Mouse (Mus musculus) forebrain, embryonic 13.5 days (tissue): Measurements from ENCODE around the gene Thada. TPM values are rescaled to one million over a fixed set of nuclear protein-coding genes. Genes with fewer than 3 reads are reported as not detected.

ENCODE experiments used
- ATAC-seq: fragments of 200-750 bp; cut with Nextera tagmentation; 2 replicates; pipeline ENCODE4 v1.8.0; 2017
- H3K27ac ChIP-seq: fragments of 300-500 bp; sonication (generic); 2 replicates; pipeline ENCODE4 v1.5.1; 2015; ENCODE audit warnings: inconsistent platforms, mild to moderate bottlenecking, moderate library complexity
- H3K27me3 ChIP-seq: fragments of 300-500 bp; sonication (generic); 2 replicates; pipeline ENCODE4 v1.6.1; 2015; ENCODE audit warnings: mild to moderate bottlenecking, inconsistent platforms
- H3K36me3 ChIP-seq: fragments of 300-500 bp; sonication (generic); 2 replicates; pipeline ENCODE4 v1.6.1; 2015; ENCODE audit warnings: mild to moderate bottlenecking, inconsistent platforms; ENCODE audit not compliant: poor library complexity, severe bottlenecking
- H3K4me1 ChIP-seq: fragments of 300-500 bp; sonication (generic); 2 replicates; pipeline ENCODE4 v1.6.1; 2015; ENCODE audit warnings: inconsistent platforms
- H3K4me2 ChIP-seq: fragments of 300-500 bp; sonication (generic); 2 replicates; pipeline ENCODE4 v1.6.1; 2015; ENCODE audit warnings: inconsistent platforms, mild to moderate bottlenecking, moderate library complexity
- H3K4me3 ChIP-seq: fragments of 300-500 bp; sonication (generic); 2 replicates; pipeline ENCODE4 v1.5.1; 2015; ENCODE audit warnings: mild to moderate bottlenecking, inconsistent platforms
- H3K9ac ChIP-seq: fragments of 300-500 bp; sonication (generic); 2 replicates; pipeline ENCODE4 v1.6.1; 2015; ENCODE audit warnings: mild to moderate bottlenecking, inconsistent platforms
- H3K9me3 ChIP-seq: fragments of 300-500 bp; sonication (generic); replicated peaks from 2 replicates; pipeline ENCODE4 v1.6.1; 2016; ENCODE audit warnings: inconsistent platforms
- WGBS: fragments of 180-500 bp; shearing (Covaris S2); methylation state at CpG from one replicate; pipeline ENCODE4 v1.1.7; 2015; 5-methylcytosine and 5-hydroxymethylcytosine counted together
- polyA plus RNA-seq: library from polyadenylated mRNA; unstranded; fragments of >200 nt; fragmentation: Nextera tagmentation; extraction: Ambion mirVana; gene quantifications from 2 replicates; pipeline ENCODE4 v1.2.1, GENCODE M21; 2015

Gene Thada
- polyA plus RNA-seq, 1 experiment from 2014 or later: 6.9 TPM

DNA sequence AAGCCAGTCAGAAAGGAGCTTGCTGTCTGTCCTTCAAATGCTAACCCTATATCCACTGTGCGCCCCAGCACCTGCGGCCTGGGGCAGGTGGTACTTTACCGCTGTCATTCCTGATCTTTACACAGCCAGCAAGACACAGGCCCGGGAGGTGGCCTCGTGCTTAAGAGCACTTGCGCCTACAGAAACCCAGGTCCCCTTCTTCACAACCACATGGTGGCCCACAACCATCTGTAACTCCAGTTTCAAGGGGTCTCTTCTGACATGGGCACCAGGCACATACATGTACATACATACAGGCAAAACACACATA is 311.0 kb downstream of the Thada start:
- no peak overlapping the region for H3K4me3 ChIP-seq
- H3K4me1 ChIP-seq: peaks cover 8% of the 10 kb centered on the region; the same call in 1 of the 2 replicates
- no peaks in the 10 kb centered on the region for H3K9me3 ChIP-seq
- no peak overlapping the region for H3K27ac ChIP-seq
- ATAC-seq: no peak
- H3K27me3 ChIP-seq: peaks cover 13% of the 10 kb centered on the region
- WGBS: 92% methylated on average over 6 of the region's 6 CpGs
- H3K9ac ChIP-seq: no peak overlapping the region
- no peaks in the 10 kb centered on the region for H3K36me3 ChIP-seq
- no peak overlapping the region for H3K4me2 ChIP-seq

DNA sequence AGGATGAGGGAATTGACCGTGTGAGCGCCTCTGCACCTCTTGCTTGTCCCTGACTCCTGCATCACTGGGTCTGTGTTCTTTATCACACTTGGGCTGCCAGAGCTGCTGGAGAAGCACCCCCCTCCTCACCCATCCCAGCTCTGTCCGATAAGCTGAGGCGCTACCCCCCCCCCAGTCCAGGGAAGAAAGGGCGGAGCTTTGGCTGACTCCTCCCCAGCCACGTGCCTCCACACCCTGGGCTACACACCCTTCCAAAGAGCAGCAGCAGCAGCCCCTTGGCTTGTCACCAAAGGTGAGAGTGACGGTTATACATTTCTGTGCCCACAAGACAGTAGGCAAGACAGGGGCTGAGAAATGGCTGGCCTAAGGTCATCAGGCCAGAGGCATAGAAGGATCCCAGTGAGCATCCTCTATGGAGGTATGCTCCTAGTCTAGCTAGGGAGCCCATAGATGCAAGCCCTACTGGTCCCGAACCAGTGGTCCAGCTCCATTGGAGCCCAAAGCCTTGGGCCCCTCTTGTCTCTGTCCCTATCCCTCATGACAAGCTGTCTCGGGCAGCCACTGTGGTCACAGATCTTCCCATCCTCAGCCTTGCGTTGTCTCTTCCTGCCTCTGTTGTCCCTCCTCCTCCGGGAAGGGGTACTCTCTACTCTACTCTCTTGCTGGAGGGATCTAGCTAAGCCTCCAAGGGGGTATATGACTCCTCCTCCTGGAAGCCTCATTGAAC is 311.5 kb downstream of the Thada start:
- H3K9me3 ChIP-seq: no peaks in the 10 kb centered on the region
- H3K27ac ChIP-seq: no peak overlapping the region
- H3K4me2 ChIP-seq: no peak overlapping the region
- WGBS: 92% methylated on average over 11 of the region's 11 CpGs
- no peaks in the 10 kb centered on the region for H3K36me3 ChIP-seq
- no peak overlapping the region for H3K9ac ChIP-seq
- H3K27me3 ChIP-seq: peaks cover 13% of the 10 kb centered on the region
- H3K4me1 ChIP-seq: peaks cover 12% of the 10 kb centered on the region
- no peak overlapping the region for H3K4me3 ChIP-seq
- ATAC-seq: no peak

DNA sequence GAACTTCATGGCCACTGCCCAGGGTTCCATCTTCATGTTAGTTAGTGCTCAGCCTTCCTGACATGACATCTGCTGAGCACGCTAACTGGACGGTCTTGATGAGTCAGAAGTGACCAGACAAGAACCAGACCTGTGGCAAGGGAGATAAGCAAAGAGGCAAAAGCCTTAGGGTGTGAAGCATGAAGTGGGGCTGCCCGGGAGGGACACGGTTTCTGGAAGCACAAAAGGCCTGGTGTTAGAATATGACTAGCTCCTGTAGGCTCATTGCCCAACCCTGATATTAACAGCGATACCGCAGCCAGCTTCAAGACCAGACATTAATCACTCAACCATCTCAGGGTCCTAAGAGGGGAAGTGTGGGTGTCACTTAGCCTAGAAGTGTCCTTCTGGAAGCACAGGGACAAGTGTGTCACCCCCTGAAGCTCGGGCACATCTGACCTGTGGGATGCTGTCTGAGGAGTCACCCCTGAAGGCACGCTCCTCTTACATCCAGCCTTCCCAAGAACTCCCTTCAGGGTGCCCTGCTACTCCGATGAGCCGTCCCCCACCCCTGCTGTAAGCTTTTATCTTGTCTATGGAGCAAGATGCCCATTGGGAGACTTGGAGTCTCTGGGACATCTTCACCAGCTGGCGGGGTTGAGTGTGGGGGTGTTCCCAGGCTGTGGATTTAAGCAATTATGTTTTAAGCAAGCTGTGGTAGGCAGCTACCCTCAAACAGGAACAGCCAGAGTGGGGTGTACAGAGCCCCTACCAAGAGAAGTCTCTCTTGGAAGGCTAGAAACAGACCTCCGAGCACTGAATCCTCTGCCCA is 312.8 kb downstream of the Thada start:
- ATAC-seq: no peak
- H3K9ac ChIP-seq: no peak overlapping the region
- H3K4me2 ChIP-seq: no peak overlapping the region
- H3K36me3 ChIP-seq: no peaks in the 10 kb centered on the region
- peaks cover 13% of the 10 kb centered on the region for H3K27me3 ChIP-seq
- H3K9me3 ChIP-seq: no peaks in the 10 kb centered on the region
- no peak overlapping the region for H3K4me3 ChIP-seq
- peaks cover 24% of the 10 kb centered on the region for H3K4me1 ChIP-seq
- 84% methylated on average over 12 of the region's 12 CpGs for WGBS
- H3K27ac ChIP-seq: no peak overlapping the region

DNA sequence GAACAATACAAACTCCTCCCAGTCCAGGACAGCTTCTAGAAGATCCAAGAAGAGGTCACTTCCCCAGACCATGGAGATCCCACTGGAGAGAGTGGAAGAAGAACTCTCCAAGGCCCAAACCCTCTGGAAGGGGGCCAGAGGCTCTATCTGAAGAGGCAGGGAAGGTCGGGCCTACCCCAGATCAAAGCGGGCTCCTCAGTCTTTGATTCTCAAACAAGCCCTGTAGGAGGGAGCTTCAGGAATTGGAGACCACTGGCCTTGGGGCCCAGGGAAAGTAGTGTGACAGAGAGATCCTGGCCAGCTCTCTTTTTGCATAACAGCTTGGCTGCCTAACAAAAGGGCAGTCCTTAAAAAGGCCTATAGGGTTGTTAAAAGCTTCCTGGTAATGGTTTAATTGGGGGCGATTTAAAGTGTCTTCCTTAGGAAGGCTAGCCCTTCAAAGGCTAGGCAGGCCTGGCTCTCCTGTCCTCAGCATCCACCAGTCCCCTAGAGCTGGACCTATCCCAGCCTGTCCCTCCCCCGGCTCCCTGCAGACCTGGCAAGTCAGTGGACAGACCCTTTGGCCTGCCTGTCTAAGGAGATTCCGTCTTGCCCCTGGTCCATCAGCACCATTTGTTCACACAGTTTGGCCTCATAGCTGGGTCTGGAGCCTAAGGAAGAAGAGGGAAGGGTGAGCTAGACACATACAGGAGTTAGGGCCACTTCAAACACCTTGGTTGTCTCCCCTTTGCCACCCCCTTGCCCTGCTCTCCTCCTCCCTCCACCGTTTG is 313.6 kb downstream of the Thada start:
- H3K9ac ChIP-seq: no peak overlapping the region
- H3K4me1 ChIP-seq: peaks cover 24% of the 10 kb centered on the region
- no peak for ATAC-seq
- H3K27ac ChIP-seq: no peak overlapping the region
- H3K9me3 ChIP-seq: no peaks in the 10 kb centered on the region
- no peak overlapping the region for H3K4me3 ChIP-seq
- no peaks in the 10 kb centered on the region for H3K36me3 ChIP-seq
- WGBS: 28% methylated on average over 6 of the region's 6 CpGs
- no peak overlapping the region for H3K4me2 ChIP-seq
- peaks cover 7% of the 10 kb centered on the region for H3K27me3 ChIP-seq

GRCm38 (mm10) chr17:84151306-84151705 is 314.7 kb downstream of the Thada start:
- no peaks in the 10 kb centered on the region for H3K36me3 ChIP-seq
- 84% methylated on average over 6 of the region's 6 CpGs for WGBS
- no peak for ATAC-seq
- H3K9me3 ChIP-seq: no peaks in the 10 kb centered on the region
- no peak overlapping the region for H3K4me2 ChIP-seq
- no peak overlapping the region for H3K27ac ChIP-seq
- H3K27me3 ChIP-seq: no peaks in the 10 kb centered on the region
- no peak overlapping the region for H3K4me3 ChIP-seq
- H3K9ac ChIP-seq: no peak overlapping the region
- peaks cover 31% of the 10 kb centered on the region for H3K4me1 ChIP-seq

GRCm38 (mm10) chr17:84150291-84150690 is 315.7 kb downstream of the Thada start:
- WGBS: 39% methylated on average over 8 of the region's 8 CpGs
- ATAC-seq: no peak

GRCm38 (mm10) chr17:84149566-84149965 is 316.4 kb downstream of the Thada start:
- Histone ChIP-seq H3K27me3 (0 out of 2 replicates have a peak, but pooled peaks cover 4% of the 10 kb centered on the region), H3K9me3 (no peaks in the 10 kb centered on the region), H3K36me3 (no peaks in the 10 kb centered on the region), H3K4me2 (no peak overlapping the region), H3K4me1 (peaks cover 37% of the 10 kb centered on the region), H3K9ac (no peak overlapping the region), H3K4me3 (no peak overlapping the region), H3K27ac (no peak overlapping the region)
- WGBS: 28% methylated on average over 5 of the region's 5 CpGs
- ATAC-seq: no peak

More at GRCm38 (mm10) chr17:84150291-84150690, 315.7 kb downstream of the Thada start:
- H3K27me3 ChIP-seq: no peaks in the 10 kb centered on the region
- H3K9ac ChIP-seq: no peak overlapping the region
- H3K27ac ChIP-seq: no peak overlapping the region
- no peaks in the 10 kb centered on the region for H3K9me3 ChIP-seq
- H3K36me3 ChIP-seq: no peaks in the 10 kb centered on the region
- H3K4me1 ChIP-seq: peaks cover 37% of the 10 kb centered on the region
- no peak overlapping the region for H3K4me3 ChIP-seq
- no peak overlapping the region for H3K4me2 ChIP-seq

GRCm38 (mm10) chr17:84148499-84149484 is 317.2 kb downstream of the Thada start:
- Histone ChIP-seq H3K4me2 (no peak overlapping the region), H3K27ac (peak overlapping the region; percentile 44), H3K4me3 (no peak overlapping the region), H3K27me3 (0 out of 2 replicates have a peak, but pooled peaks cover 4% of the 10 kb centered on the region), H3K9me3 (no peaks in the 10 kb centered on the region), H3K36me3 (no peaks in the 10 kb centered on the region), H3K4me1 (peaks cover 37% of the 10 kb centered on the region), H3K9ac (no peak overlapping the region)
- peak; percentile 83 for ATAC-seq
- WGBS: 24% methylated on average over 11 of the region's 11 CpGs

- no peaks in the 10 kb centered on the region for H3K9me3 ChIP-seq
- H3K27ac ChIP-seq: no peak overlapping the region
- no peaks in the 10 kb centered on the region for H3K36me3 ChIP-seq
- WGBS: 51% methylated on average over 11 of the region's 11 CpGs
- H3K9ac ChIP-seq: no peak overlapping the region
- H3K4me1 ChIP-seq: peaks cover 34% of the 10 kb centered on the region
- no peak overlapping the region for H3K4me2 ChIP-seq
- H3K4me3 ChIP-seq: no peak overlapping the region
- ATAC-seq: no peak
- 0 out of 2 replicates have a peak, but pooled peaks cover 4% of the 10 kb centered on the region for H3K27me3 ChIP-seq
Measured at GRCm38 (mm10) chr17:84147183-84148108, 318.6 kb downstream of the Thada start.

- Histone ChIP-seq H3K9me3 (no peaks in the 10 kb centered on the region), H3K9ac (no peak overlapping the region), H3K4me3 (no peak overlapping the region), H3K27me3 (0 out of 2 replicates have a peak, but pooled peaks cover 4% of the 10 kb centered on the region), H3K4me2 (no peak overlapping the region), H3K4me1 (peaks cover 29% of the 10 kb centered on the region), H3K36me3 (no peaks in the 10 kb centered on the region), H3K27ac (no peak overlapping the region)
- no peak for ATAC-seq
- 27% methylated on average over 7 of the region's 7 CpGs for WGBS
Measured at GRCm38 (mm10) chr17:84146458-84147182, 319.4 kb downstream of the Thada start.
